Mouse (Mus musculus) right cerebral cortex, postnatal 25 days (tissue): Measurements from ENCODE around the gene Tex22.

ENCODE experiments used
- DNase-seq: peaks from one replicate; pipeline ENCODE4 v3.0.0; 2022

Gene Tex22

GRCm38 (mm10) chr12:113106386-113106785, 32.1 kb downstream of the Tex22 start:
- no peak for DNase-seq

- no peak for DNase-seq
Observed at GRCm38 (mm10) chr12:113107431-113108124, 33.3 kb downstream of the Tex22 start.

GRCm38 (mm10) chr12:113108528-113109283, 34.4 kb downstream of the Tex22 start:
- DNase-seq = no peak

- no peak for DNase-seq
Observed at GRCm38 (mm10) chr12:113109801-113110200, 35.5 kb downstream of the Tex22 start.

- DNase-seq = no peak
Observed at GRCm38 (mm10) chr12:113114141-113114540, 39.8 kb downstream of the Tex22 start.

- DNase-seq = no peak
Observed at GRCm38 (mm10) chr12:113114856-113115538, 40.7 kb downstream of the Tex22 start.

- DNase-seq = peak; percentile 78
Observed at GRCm38 (mm10) chr12:113119516-113120410, 45.5 kb downstream of the Tex22 start.

GRCm38 (mm10) chr12:113124726-113125125, 50.4 kb downstream of the Tex22 start:
- no peak for DNase-seq

GRCm38 (mm10) chr12:113130732-113131131, 56.4 kb downstream of the Tex22 start:
- no peak for DNase-seq

- no peak for DNase-seq
Observed at GRCm38 (mm10) chr12:113131601-113132000, 57.3 kb downstream of the Tex22 start.

GRCm38 (mm10) chr12:113132567-113132966, 58.3 kb downstream of the Tex22 start:
- no peak for DNase-seq

GRCm38 (mm10) chr12:113133260-113133659, 59.0 kb downstream of the Tex22 start:
- no peak for DNase-seq

- no peak for DNase-seq
Observed at GRCm38 (mm10) chr12:113133861-113134403, 59.6 kb downstream of the Tex22 start.

- no peak for DNase-seq
Observed at GRCm38 (mm10) chr12:113134502-113134901, 60.2 kb downstream of the Tex22 start.

- no peak for DNase-seq
Observed at GRCm38 (mm10) chr12:113135401-113135800, 61.1 kb downstream of the Tex22 start.

- DNase-seq = no peak
Observed at GRCm38 (mm10) chr12:113136492-113137020, 62.3 kb downstream of the Tex22 start.

- no peak for DNase-seq
Observed at GRCm38 (mm10) chr12:113137260-113138213, 63.2 kb downstream of the Tex22 start.

GRCm38 (mm10) chr12:113138291-113138690, 64.0 kb downstream of the Tex22 start:
- no peak for DNase-seq
